Mouse (Mus musculus): ENCODE measurements around the gene Pus3. TPM values are rescaled to one million over a fixed set of nuclear protein-coding genes. Genes with fewer than 3 reads are reported as not detected.
"Not testable (repeated sequence)": the region's sequence is repeated elsewhere in the genome, so short reads cannot be mapped to it uniquely, and the experiment has no call there.

Pus3 gene
- polyA plus RNA-seq, 1 experiment from 2014 or later = 18.2 TPM

DNA sequence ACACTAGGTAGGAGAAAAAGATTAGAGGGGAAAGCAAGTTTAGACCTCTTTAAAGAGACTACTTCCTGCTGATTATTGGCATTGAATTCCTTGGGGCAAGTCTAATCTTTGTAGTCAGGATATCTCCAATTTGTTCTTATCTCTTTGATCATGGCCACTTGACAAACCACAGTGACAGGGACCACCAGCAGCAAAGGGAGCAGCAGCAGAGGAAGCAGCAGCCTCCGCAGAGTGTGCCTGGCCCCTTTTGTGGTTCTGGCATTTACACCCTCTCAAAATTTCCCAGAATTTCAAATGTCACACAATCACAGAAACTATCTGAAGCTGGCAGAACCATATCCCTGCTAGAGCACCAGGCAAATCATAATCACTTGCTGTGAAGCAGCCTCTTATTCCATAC lies 29.3 kb downstream of the Pus3 start:
- H3K4me3 ChIP-seq (ENCODE audit: low read depth, low read length) = no peak overlapping the region

DNA sequence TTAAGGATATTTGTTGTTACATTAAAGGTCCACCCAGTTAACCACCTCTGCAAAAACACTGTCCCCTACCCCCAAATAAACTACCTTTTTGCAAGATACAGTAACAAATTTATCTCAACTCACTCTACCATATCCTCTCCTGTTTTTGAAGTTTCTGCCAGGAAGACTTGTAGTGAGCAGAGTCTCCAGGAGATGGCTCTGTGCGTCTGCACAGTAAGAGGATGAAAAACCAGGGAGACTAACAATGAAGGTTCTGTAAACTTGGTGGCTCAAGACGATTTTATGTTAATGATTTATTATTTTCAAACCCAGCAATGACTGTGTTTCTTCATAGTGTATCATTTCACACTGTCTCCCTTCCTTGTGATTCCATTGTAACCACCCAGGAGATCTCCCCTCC lies 34.5 kb downstream of the Pus3 start:
- Histone ChIP-seq H3K36me3 (ENCODE audit: control insufficient read depth, insufficient read depth, low read length) (no peaks in the 10 kb centered on the region), H3K4me3 (ENCODE audit: low read depth, low read length) (no peak overlapping the region), H3K9ac (replicated peaks; ENCODE audit: low read depth, low read length) (no peak overlapping the region), H3K27me3 (ENCODE audit: control insufficient read depth, insufficient read depth, low read length) (no peaks in the 10 kb centered on the region), H3K9me3 (ENCODE audit: control insufficient read depth, low read length) (no peaks in the 10 kb centered on the region), H3K4me2 (ENCODE audit: low read depth, low read length) (no peak overlapping the region), H3K4me1 (ENCODE audit: control insufficient read depth, insufficient read depth, low read length) (no peaks in the 10 kb centered on the region), H3K27ac (ENCODE audit: low read depth, low read length) (no peak overlapping the region)
- 19% methylated on average over 2 of the region's 2 CpGs for WGBS
- ATAC-seq (ENCODE audit: low read depth) = no peak

More for the DNA sequence above, 29.3 kb downstream of the Pus3 start:
- no peak overlapping the region for H3K27ac ChIP-seq (ENCODE audit: low read depth, low read length)
- no peak overlapping the region for H3K9ac ChIP-seq (replicated peaks; ENCODE audit: low read depth, low read length)
- H3K36me3 ChIP-seq (ENCODE audit: control insufficient read depth, insufficient read depth, low read length) = no peaks in the 10 kb centered on the region
- H3K4me2 ChIP-seq (ENCODE audit: low read depth, low read length) = no peak overlapping the region
- 84% methylated on average over 1 of the region's 1 CpGs for WGBS
- H3K4me1 ChIP-seq (ENCODE audit: control insufficient read depth, insufficient read depth, low read length) = no peaks in the 10 kb centered on the region
- H3K9me3 ChIP-seq (ENCODE audit: control insufficient read depth, low read length) = no peaks in the 10 kb centered on the region
- no peaks in the 10 kb centered on the region for H3K27me3 ChIP-seq (ENCODE audit: control insufficient read depth, insufficient read depth, low read length)
- ATAC-seq (ENCODE audit: low read depth) = no peak

DNA sequence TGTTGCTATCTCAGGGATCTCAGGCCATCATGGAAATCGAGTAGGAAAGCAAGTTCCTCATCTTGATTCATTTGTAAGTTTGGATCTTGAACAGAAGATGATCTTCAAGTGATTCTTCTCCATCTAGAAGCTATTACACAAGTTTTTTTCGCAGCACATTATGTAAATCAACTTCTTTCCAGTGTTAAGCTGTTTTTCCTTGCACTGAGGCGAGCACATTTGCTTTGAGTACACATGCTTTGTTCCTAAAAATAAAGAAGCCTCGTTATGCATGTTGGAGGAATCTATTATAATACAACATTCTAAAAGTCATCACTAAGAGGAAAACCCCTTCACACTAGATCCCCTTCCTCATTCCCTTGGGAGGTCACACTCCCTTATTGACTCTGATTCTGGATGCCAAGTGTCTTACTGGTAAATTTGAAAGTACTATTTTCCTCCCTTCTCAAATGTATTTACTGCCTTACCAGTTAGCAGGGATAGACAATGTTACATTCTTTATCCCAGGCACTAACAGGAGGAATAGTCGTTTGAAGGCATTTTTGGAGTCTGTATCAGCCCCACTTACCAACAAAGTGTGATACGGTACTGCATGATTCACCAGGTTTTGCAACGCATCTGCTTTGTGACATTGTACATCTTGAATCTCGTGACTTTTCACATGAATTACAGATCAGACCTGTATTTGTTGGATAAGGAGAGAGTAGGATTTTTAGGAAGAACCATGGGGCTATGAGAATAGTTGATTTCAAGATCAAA lies 49.4 kb downstream of the Pus3 start:
- Histone ChIP-seq H3K27ac (ENCODE audit: low read depth, low read length) (no peak overlapping the region), H3K4me3 (ENCODE audit: low read depth, low read length) (no peak overlapping the region), H3K4me1 (ENCODE audit: control insufficient read depth, insufficient read depth, low read length) (no peaks in the 10 kb centered on the region), H3K36me3 (ENCODE audit: control insufficient read depth, insufficient read depth, low read length) (no peaks in the 10 kb centered on the region), H3K27me3 (ENCODE audit: control insufficient read depth, insufficient read depth, low read length) (no peaks in the 10 kb centered on the region), H3K9ac (replicated peaks; ENCODE audit: low read depth, low read length) (no peak overlapping the region), H3K4me2 (ENCODE audit: low read depth, low read length) (no peak overlapping the region), H3K9me3 (ENCODE audit: control insufficient read depth, low read length) (no peaks in the 10 kb centered on the region)
- 68% methylated on average over 8 of the region's 8 CpGs for WGBS
- no peak for ATAC-seq (ENCODE audit: low read depth)

DNA sequence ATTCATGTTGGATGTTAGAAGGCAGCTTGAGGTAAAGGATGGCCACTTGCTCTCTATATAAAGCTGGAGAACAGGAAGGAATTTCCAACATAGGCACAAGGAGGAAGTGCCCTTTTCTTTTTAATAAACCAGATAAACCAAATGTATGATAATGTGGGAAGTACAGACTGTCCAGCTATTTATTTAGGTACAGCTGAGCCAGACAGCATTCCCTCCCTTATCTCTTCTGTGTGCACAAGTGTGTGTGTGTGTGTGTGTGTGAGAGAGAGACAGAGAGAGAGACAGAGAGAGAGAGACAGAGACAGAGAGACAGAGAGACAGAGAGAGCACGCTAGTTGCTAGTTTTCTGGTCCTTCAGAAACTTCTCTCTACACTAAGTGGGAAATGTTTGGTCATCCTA lies 53.4 kb downstream of the Pus3 start, which contains the start of gene Pate4:
Gene Pate4 (minus strand): TSS at position 101 of the 400 bp plus-strand sequence.
- no peak within 1 kb of the TSS for H3K4me3 ChIP-seq (ENCODE audit: low read depth, low read length)
- H3K4me1 ChIP-seq (ENCODE audit: control insufficient read depth, insufficient read depth, low read length) = no peaks in the 10 kb centered on the region
- ATAC-seq (ENCODE audit: low read depth) = no peak
- no peaks in the 10 kb centered on the region for H3K9me3 ChIP-seq (ENCODE audit: control insufficient read depth, low read length)
- H3K4me2 ChIP-seq (ENCODE audit: low read depth, low read length) = no peak within 1 kb of the TSS
- 90% methylated on average over 1 of the region's 1 CpGs for WGBS
- no peaks in the 10 kb centered on the region for H3K27me3 ChIP-seq (ENCODE audit: control insufficient read depth, insufficient read depth, low read length)
- H3K27ac ChIP-seq (ENCODE audit: low read depth, low read length) = no peak within 1 kb of the TSS
- H3K36me3 ChIP-seq (ENCODE audit: control insufficient read depth, insufficient read depth, low read length) = no peaks in the 10 kb centered on the region
- H3K9ac ChIP-seq (replicated peaks; ENCODE audit: low read depth, low read length) = no peak within 1 kb of the TSS

DNA sequence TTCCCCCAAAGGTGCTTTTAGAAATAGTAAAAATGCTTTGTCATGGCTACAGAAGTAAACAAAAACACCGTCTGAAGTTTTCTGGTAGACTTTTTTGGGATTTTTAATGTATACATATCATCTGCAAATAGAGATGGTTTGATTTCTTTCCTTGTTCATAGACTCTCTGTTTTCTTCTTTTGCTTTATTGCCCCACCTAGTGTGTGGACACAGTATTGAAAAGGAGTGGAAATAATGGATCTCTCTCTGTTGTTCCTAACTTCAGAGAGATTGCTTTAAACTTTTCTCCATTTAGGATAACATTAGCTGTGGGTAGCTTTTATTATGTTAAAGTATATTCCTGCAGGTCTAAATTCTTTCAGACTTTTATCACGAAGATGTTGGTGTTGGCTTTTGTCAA lies 55.6 kb downstream of the Pus3 start:
- no peak overlapping the region for H3K9ac ChIP-seq (replicated peaks; ENCODE audit: low read depth, low read length)
- H3K27me3 ChIP-seq (ENCODE audit: control insufficient read depth, insufficient read depth, low read length) = no peaks in the 10 kb centered on the region
- H3K9me3 ChIP-seq (ENCODE audit: control insufficient read depth, low read length) = no peaks in the 10 kb centered on the region
- ATAC-seq (ENCODE audit: low read depth) = no peak
- no peaks in the 10 kb centered on the region for H3K36me3 ChIP-seq (ENCODE audit: control insufficient read depth, insufficient read depth, low read length)
- no peak overlapping the region for H3K4me2 ChIP-seq (ENCODE audit: low read depth, low read length)
- no peak overlapping the region for H3K4me3 ChIP-seq (ENCODE audit: low read depth, low read length)
- H3K27ac ChIP-seq (ENCODE audit: low read depth, low read length) = no peak overlapping the region
- no peaks in the 10 kb centered on the region for H3K4me1 ChIP-seq (ENCODE audit: control insufficient read depth, insufficient read depth, low read length)
- 29% methylated on average over 2 of the region's 2 CpGs for WGBS

DNA sequence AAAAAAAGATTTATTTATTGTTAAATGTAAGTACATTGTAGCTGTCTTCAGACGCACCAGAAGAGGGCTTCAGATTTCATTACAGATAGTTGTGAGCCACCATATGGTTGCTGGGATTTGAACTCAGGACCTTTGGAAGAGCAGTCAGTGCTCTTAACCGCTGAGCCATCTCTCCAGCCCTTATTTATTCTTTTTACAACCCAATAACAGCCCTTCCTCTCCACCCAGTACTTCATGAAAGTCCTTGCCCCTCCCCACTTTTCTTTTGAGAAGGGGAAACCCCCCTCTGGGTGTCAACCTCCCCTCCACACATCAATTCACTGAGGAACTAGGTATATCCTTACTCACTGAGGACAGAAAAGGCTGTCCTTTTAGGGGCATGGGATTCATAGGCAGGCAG lies 58.4 kb downstream of the Pus3 start:
- WGBS = 56% methylated on average over 2 of the region's 2 CpGs
- not testable (repeated sequence) for ATAC-seq (ENCODE audit: low read depth); H3K4me3 ChIP-seq (ENCODE audit: low read depth, low read length)

More for the DNA sequence above, 58.4 kb downstream of the Pus3 start:
- not testable (repeated sequence) for H3K4me2 ChIP-seq (ENCODE audit: low read depth, low read length); H3K27ac ChIP-seq (ENCODE audit: low read depth, low read length); H3K36me3 ChIP-seq (ENCODE audit: control insufficient read depth, insufficient read depth, low read length); H3K9me3 ChIP-seq (ENCODE audit: control insufficient read depth, low read length); H3K4me1 ChIP-seq (ENCODE audit: control insufficient read depth, insufficient read depth, low read length); H3K27me3 ChIP-seq (ENCODE audit: control insufficient read depth, insufficient read depth, low read length); H3K9ac ChIP-seq (replicated peaks; ENCODE audit: low read depth, low read length)

Other genes starting within 250 kb of the Pus3 start
- 3.4 and 4.6 TPM in 2 replicates for gene Cdon, start 137.5 kb upstream of the Pus3 start, polyA plus RNA-seq (2014; fragmentation: Nextera tagmentation; extraction: Ambion mirVana)
- gene Gm1113, start 40.3 kb upstream of the Pus3 start, polyA plus RNA-seq (2014; fragmentation: Nextera tagmentation; extraction: Ambion mirVana) = not detected in 2 replicates
- gene Ddx25, start 67 bp upstream of the Pus3 start, polyA plus RNA-seq (2014; fragmentation: Nextera tagmentation; extraction: Ambion mirVana) = 29.8 and 34.3 TPM in 2 replicates
- gene Pate2, start 11.7 kb downstream of the Pus3 start, polyA plus RNA-seq (2014; fragmentation: Nextera tagmentation; extraction: Ambion mirVana) = 0.48 and 1.0 TPM in 2 replicates
- gene Hyls1, start 11.8 kb downstream of the Pus3 start, polyA plus RNA-seq (2014; fragmentation: Nextera tagmentation; extraction: Ambion mirVana) = 17.1 and 19.1 TPM in 2 replicates
- gene Pate4, start 53.3 kb downstream of the Pus3 start, polyA plus RNA-seq (2014; fragmentation: Nextera tagmentation; extraction: Ambion mirVana) = not detected in 2 replicates
- not detected in 2 replicates for gene Pate3, start 89.6 kb downstream of the Pus3 start, polyA plus RNA-seq (2014; fragmentation: Nextera tagmentation; extraction: Ambion mirVana)
- gene Pate1, start 128.8 kb downstream of the Pus3 start, polyA plus RNA-seq (2014; fragmentation: Nextera tagmentation; extraction: Ambion mirVana) = 0.24 TPM in 1 of 2 replicates, not detected in the other
- not detected in 2 replicates for gene Gm17677, start 182.5 kb downstream of the Pus3 start, polyA plus RNA-seq (2014; fragmentation: Nextera tagmentation; extraction: Ambion mirVana)
- gene Gm17727, start 219.5 kb downstream of the Pus3 start, polyA plus RNA-seq (2014; fragmentation: Nextera tagmentation; extraction: Ambion mirVana) = not detected in 2 replicates
- not detected in 2 replicates for gene Gm27235, start 231.5 kb downstream of the Pus3 start, polyA plus RNA-seq (2014; fragmentation: Nextera tagmentation; extraction: Ambion mirVana)
- gene D730048I06Rik, start 231.5 kb downstream of the Pus3 start, polyA plus RNA-seq (2014; fragmentation: Nextera tagmentation; extraction: Ambion mirVana) = not detected in 2 replicates